15 mouse cellular contexts compared by ENCODE assay signal in genomic region chr1:92971879-92972795, GRCm38 (mm10). TPM values are rescaled to one million over a fixed set of nuclear protein-coding genes. Genes with fewer than 3 reads are reported as not detected.
DNase-seq lines count a peak whose midpoint lies in the region; ATAC-seq and TF ChIP-seq lines count a peak whose summit lies in the region.
"Had no signal": no experiment of that assay in that cellular context is flagged by ENCODE, and none has a peak within 500 bp of the region (broad histone marks: within the 10 kb centered on the region; RNA-seq: fewer than 3 reads in every experiment).

No protein-coding gene starts in this region.

- H3K4me2 ChIP-seq in lung, postnatal 0 days (replicated peaks; ENCODE audit: low read depth, low read length): no peak overlapping the region
- H3K4me2 ChIP-seq: midbrain, embryonic 12.5 days had no signal

- no peak for TF ChIP-seq EP300 in lung, postnatal 0 days (IDR thresholded peaks at IDR 0.05)
- TF ChIP-seq EP300 in MEL (IDR thresholded peaks at IDR 0.05; ENCODE audit: low read depth in 1 of 2, low read length in 2 of 2): 0 out of 4 replicates have a peak, but pooled peaks of 1 of the 2 experiments have one; percentile 11

- no peak for TF ChIP-seq POLR2A in MEL (IDR thresholded peaks at IDR 0.05; ENCODE audit: control insufficient read depth in 1 of 2, insufficient read depth in 1 of 2, low read depth in 1 of 2, low read length in 2 of 2, poor library complexity in 1 of 2)

- H3K27me3 ChIP-seq in lung, postnatal 0 days (replicated peaks; ENCODE audit: insufficient read depth, low read length): no peaks in the 10 kb centered on the region
- peaks cover 0 to 1% of the 10 kb centered on the region in 2 experiments; a peak in 1 of 4 replicates for H3K27me3 ChIP-seq in MEL (ENCODE audit: control insufficient read depth in 1 of 2, insufficient read depth in 2 of 2, low read length in 2 of 2)
- H3K27me3 ChIP-seq: midbrain, embryonic 12.5 days had no signal

- H3K9me3 ChIP-seq in lung, postnatal 0 days (ENCODE audit: low read length): no peaks in the 10 kb centered on the region
- no peaks in the 10 kb centered on the region for H3K9me3 ChIP-seq in MEL (replicated peaks; ENCODE audit: insufficient read depth, low read length)
- H3K9me3 ChIP-seq: embryonic facial prominence, embryonic 10.5 days; midbrain, embryonic 12.5 days had no signal

- ATAC-seq in lung, postnatal 0 days: no peak
- peak; percentile 79 for ATAC-seq in monocyte, adult 5-6 weeks (replicated peaks; ENCODE audit: insufficient number of reproducible peaks, low FRiP score, low TSS enrichment, poor library complexity, severe bottlenecking)
- no peak for ATAC-seq in frontal cortex, adult (ENCODE audit: low TSS enrichment)

- DNase-seq in adrenal gland, postnatal 36 days: peak; percentile 22 to 41
- no peak for DNase-seq in adrenal gland, postnatal 4 days (ENCODE audit: low spot score in 2 of 2)
- no peak for DNase-seq in lung, postnatal 0 days (ENCODE audit: low spot score)
- DNase-seq in lung, postnatal 14 days: no peak
- no peak for DNase-seq in MEL (ENCODE audit: low read depth, low spot score)
- DNase-seq in right cerebral cortex, postnatal 14 days: no peak
- DNase-seq: cerebellum, adult 11 months; gastrocnemius, postnatal 36 days had no signal

- no peak overlapping the region for H3K4me3 ChIP-seq in lung, postnatal 0 days (ENCODE audit: low read depth, low read length)
- no peak overlapping the region for H3K4me3 ChIP-seq in MEL (ENCODE audit: control insufficient read depth in 1 of 2, insufficient read depth in 1 of 2, low read depth in 2 of 2, low read length in 2 of 2)
- H3K4me3 ChIP-seq: embryonic facial prominence, embryonic 10.5 days; midbrain, embryonic 12.5 days had no signal

- peaks cover 5% of the 10 kb centered on the region; the same call in 1 of the 2 replicates for H3K4me1 ChIP-seq in lung, postnatal 0 days (ENCODE audit: insufficient read depth, low read depth, low read length)
- peaks cover 0 to 4% of the 10 kb centered on the region in 2 experiments; a peak in 2 of 4 replicates for H3K4me1 ChIP-seq in MEL (ENCODE audit: control insufficient read depth in 1 of 2, insufficient read depth in 2 of 2, low read length in 2 of 2)
- H3K4me1 ChIP-seq: midbrain, embryonic 12.5 days had no signal

- peak overlapping the region; percentile 20; the same call in 1 of the 2 replicates for H3K27ac ChIP-seq in lung, postnatal 0 days (ENCODE audit: low read length)
- no peak overlapping the region for H3K27ac ChIP-seq in MEL (ENCODE audit: control insufficient read depth, low read depth, low read length)
- H3K27ac ChIP-seq: embryonic facial prominence, embryonic 10.5 days; midbrain, embryonic 12.5 days had no signal

- TF ChIP-seq RAD21 in MEL (IDR thresholded peaks at IDR 0.05; ENCODE audit: low read depth, low read length): no peak

- H3K9ac ChIP-seq in lung, postnatal 0 days (replicated peaks; ENCODE audit: low read depth): no peak overlapping the region
- H3K9ac ChIP-seq in MEL (ENCODE audit: control insufficient read depth, low read depth, low read length, poor library complexity, severe bottlenecking): no peak overlapping the region
- H3K9ac ChIP-seq: midbrain, embryonic 12.5 days had no signal

- H3K79me2 ChIP-seq in MEL (ENCODE audit: control insufficient read depth, insufficient read depth, low read length, poor library complexity): no peaks in the 10 kb centered on the region

- WGBS in lung, postnatal 0 days: 69% methylated on average over 7 of the region's 7 CpGs

- TF ChIP-seq CTCF in lung, postnatal 0 days (IDR thresholded peaks at IDR 0.05): no peak
- TF ChIP-seq CTCF in MEL (IDR thresholded peaks at IDR 0.05 in 2 of 3, conservative IDR thresholded peaks at IDR 0.05 in 1 of 3; ENCODE audit: control insufficient read depth in 1 of 3, insufficient read depth in 1 of 3, low read depth in 2 of 3, low read length in 3 of 3, poor library complexity in 1 of 3, severe bottlenecking in 1 of 3): no peak

- H3K36me3 ChIP-seq in lung, postnatal 0 days (ENCODE audit: insufficient read depth, low read length): no peaks in the 10 kb centered on the region
- no peaks in the 10 kb centered on the region for H3K36me3 ChIP-seq in MEL (ENCODE audit: control insufficient read depth in 1 of 2, insufficient read depth in 2 of 2, low read length in 2 of 2)
- H3K36me3 ChIP-seq: embryonic facial prominence, embryonic 10.5 days; midbrain, embryonic 12.5 days had no signal

TF ChIP-seq in MEL, 35 proteins besides CTCF, POLR2A, EP300 and RAD21:
- no peak for TF ChIP-seq TBP (IDR thresholded peaks at IDR 0.05; ENCODE audit: low read depth, low read length)
- peak; percentile 73 for TF ChIP-seq ZNF384 (IDR thresholded peaks at IDR 0.05; ENCODE audit: low read depth, low read length)

RNA-seq across cellular contexts. Expression of gene Gpr35, which starts 21.5 kb away (rescaled TPM):
- 1 to 10 TPM in 1 of 2 experiments, under 1 TPM in 1; 0.53 to 1.9 TPM for total RNA-seq in adrenal gland, postnatal 36 days (2021)
- total RNA-seq in adrenal gland, postnatal 4 days (2021): under 1 TPM; 0.62 to 0.76 TPM
- polyA plus RNA-seq in lung, postnatal 0 days (2015; fragmentation: Nextera tagmentation; extraction: Ambion mirVana): 1.2 and 1.7 TPM in 2 replicates
- not detected in 2 replicates for total RNA-seq in MEL (2012; rRNA removed)
- polyA plus RNA-seq in MEL (2012; ENCODE audit: insufficient read depth in 1 of 2, insufficient read length in 2 of 2, low read depth in 1 of 2, low replicate concordance in 2 of 2, missing spikeins in 1 of 2): under 1 TPM in 1 of 2 experiments, not detected in 1; 0.22 TPM
- total RNA-seq in monocyte, adult 5-6 weeks (2017): 56.2 to 58.9 TPM (median 58.5 TPM) in 3 replicates

RNA-seq across cellular contexts. Expression of gene Aqp12, which starts 34.0 kb away (rescaled TPM):
- not detected for total RNA-seq in adrenal gland, postnatal 36 days (2021)
- 1 to 10 TPM in 1 of 2 experiments, not detected in 1; 4.7 TPM for total RNA-seq in adrenal gland, postnatal 4 days (2021)
- polyA plus RNA-seq in lung, postnatal 0 days (2015; fragmentation: Nextera tagmentation; extraction: Ambion mirVana): not detected in 2 replicates
- not detected in 2 replicates for total RNA-seq in MEL (2012; rRNA removed)
- polyA plus RNA-seq in MEL (2012; ENCODE audit: insufficient read depth in 1 of 2, insufficient read length in 2 of 2, low read depth in 1 of 2, low replicate concordance in 2 of 2, missing spikeins in 1 of 2): not detected
- total RNA-seq in monocyte, adult 5-6 weeks (2017): not detected in 3 replicates
- total RNA-seq: gastrocnemius, postnatal 36 days; left cerebral cortex, postnatal 10 days had no signal
- polyA plus RNA-seq: embryonic facial prominence, embryonic 10.5 days; forebrain, embryonic 11.5 days; midbrain, embryonic 12.5 days; neural tube, embryonic 14.5 days had no signal

RNA-seq across cellular contexts. Expression of gene Capn10, which starts 38.0 kb away (rescaled TPM):
- total RNA-seq in adrenal gland, postnatal 36 days (2021): 10 to 100 TPM; 16.0 to 16.7 TPM
- 10 to 100 TPM; 32.5 to 34.7 TPM for total RNA-seq in adrenal gland, postnatal 4 days (2021)
- polyA plus RNA-seq in lung, postnatal 0 days (2015; fragmentation: Nextera tagmentation; extraction: Ambion mirVana): 16.3 and 16.6 TPM in 2 replicates
- total RNA-seq in MEL (2012; rRNA removed): 30.5 and 30.7 TPM in 2 replicates
- 10 to 100 TPM in 1 of 2 experiments, not detected in 1; 43.3 TPM for polyA plus RNA-seq in MEL (2012; ENCODE audit: insufficient read depth in 1 of 2, insufficient read length in 2 of 2, low read depth in 1 of 2, low replicate concordance in 2 of 2, missing spikeins in 1 of 2)
- 4.0 to 10.1 TPM (median 7.1 TPM) in 3 replicates for total RNA-seq in monocyte, adult 5-6 weeks (2017)

Comparison
In these comparisons a context has a peak if more than half of its experiments do, and no peak if none do; other contexts are left out.
1. DNase-seq: peak in adrenal gland, postnatal 36 days (2 of 2); none in adrenal gland, postnatal 4 days (0 of 2), lung, postnatal 0 days (single experiment), lung, postnatal 14 days (single experiment), MEL (single experiment) and right cerebral cortex, postnatal 14 days (single experiment).
2. RNA of gene Gpr35, which starts 21.5 kb away (total RNA-seq): 56.2 to 58.9 TPM in monocyte, adult 5-6 weeks; 0.53 to 1.9 TPM in adrenal gland, postnatal 36 days, 0.62 to 0.76 TPM in adrenal gland, postnatal 4 days and not detected in MEL; every median in the first group is over 10 times any median in the second.